Mouse (Mus musculus): Measurements from ENCODE around the gene Frg2f1. TPM values are rescaled to one million over a fixed set of nuclear protein-coding genes. Genes with fewer than 3 reads are reported as not detected.
"Not testable (repeated sequence)": the region's sequence is repeated elsewhere in the genome, so short reads cannot be mapped to it uniquely, and the experiment has no call there.

Frg2f1 gene
- polyA plus RNA-seq, 1 experiment from 2014 or later = 3.2 TPM

DNA sequence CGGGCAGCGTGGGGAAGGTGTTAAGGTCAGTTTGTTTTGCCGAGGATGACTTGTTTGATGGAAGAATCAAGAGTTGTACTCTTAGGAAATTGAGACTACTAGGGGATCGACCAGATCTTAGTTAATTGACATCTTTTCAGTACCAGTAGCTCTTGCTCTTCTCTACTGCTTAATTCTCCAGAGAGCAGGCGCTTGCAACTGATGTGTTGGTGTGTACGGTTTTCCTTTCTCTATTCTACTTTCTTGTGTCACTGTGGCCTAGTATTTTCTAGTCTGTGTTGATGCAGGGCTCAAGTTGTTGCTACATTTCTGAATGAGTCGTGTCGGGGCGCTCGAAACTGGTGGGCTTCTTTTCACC is 1.2 kb upstream of the Frg2f1 start:
- Histone ChIP-seq H3K9me3 (replicated peaks; ENCODE audit: control insufficient read depth, low read length) (no peaks in the 10 kb centered on the region), H3K4me3 (replicated peaks; ENCODE audit: low read length) (peak overlapping the region; percentile 84), H3K27ac (ENCODE audit: low read length) (peak overlapping the region; percentile 97), H3K4me2 (ENCODE audit: low read depth, low read length) (peak overlapping the region; percentile 78), H3K36me3 (ENCODE audit: control insufficient read depth, insufficient read depth, low read length) (no peaks in the 10 kb centered on the region), H3K9ac (ENCODE audit: low read length) (peak overlapping the region; percentile 99), H3K27me3 (ENCODE audit: control insufficient read depth, insufficient read depth, low read length) (no peaks in the 10 kb centered on the region), H3K4me1 (ENCODE audit: control insufficient read depth, insufficient read depth, low read length) (peaks cover 6% of the 10 kb centered on the region)
- ATAC-seq (ENCODE audit: insufficient read depth, low FRiP score) = no peak
- 2% methylated on average over 10 of the region's 10 CpGs for WGBS

DNA sequence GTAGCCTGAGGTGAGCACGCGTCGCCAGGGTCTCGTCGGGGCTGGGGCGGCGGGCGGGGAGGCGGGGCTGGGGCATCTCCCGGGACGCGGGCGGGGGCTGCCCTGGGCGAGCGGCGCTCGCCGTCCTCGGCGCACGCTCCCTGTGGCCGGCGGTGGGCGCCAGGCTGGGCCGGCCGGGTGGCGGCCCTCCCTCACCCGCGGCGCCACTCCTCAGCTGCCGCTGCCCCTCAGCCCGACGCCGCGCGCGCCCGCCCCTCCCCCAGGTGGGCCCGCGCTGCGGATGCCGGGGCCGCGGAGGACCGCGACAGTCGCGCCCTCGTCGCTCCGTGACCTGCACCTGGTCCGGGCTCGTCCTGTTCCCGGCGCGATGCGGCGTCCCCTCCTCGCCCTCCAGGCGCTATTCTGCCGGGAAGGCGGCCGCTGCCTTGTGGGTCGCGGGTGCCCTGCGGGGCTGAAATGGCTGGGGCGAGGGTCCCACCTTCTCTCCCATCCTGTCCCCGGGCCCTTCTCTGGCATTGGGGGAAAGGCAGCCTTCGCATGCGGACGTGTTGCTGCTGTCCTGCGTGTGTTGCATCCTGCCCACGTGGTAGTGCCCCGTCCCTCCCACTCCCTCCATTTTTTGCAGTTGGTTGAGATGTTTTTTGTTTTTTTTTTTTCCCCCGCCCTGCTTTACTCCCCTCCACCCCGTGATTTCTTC is 655 bp upstream of the Frg2f1 start:
- under 1% methylated on average over 76 of the region's 76 CpGs for WGBS
- Histone ChIP-seq H3K4me1 (ENCODE audit: control insufficient read depth, insufficient read depth, low read length) (peaks cover 6% of the 10 kb centered on the region), H3K27me3 (ENCODE audit: control insufficient read depth, insufficient read depth, low read length) (no peaks in the 10 kb centered on the region), H3K4me3 (replicated peaks; ENCODE audit: low read length) (peak overlapping the region; percentile 84), H3K36me3 (ENCODE audit: control insufficient read depth, insufficient read depth, low read length) (no peaks in the 10 kb centered on the region), H3K9ac (ENCODE audit: low read length) (peak overlapping the region; percentile 99), H3K4me2 (ENCODE audit: low read depth, low read length) (peak overlapping the region; percentile 78), H3K9me3 (replicated peaks; ENCODE audit: control insufficient read depth, low read length) (no peaks in the 10 kb centered on the region), H3K27ac (ENCODE audit: low read length) (peak overlapping the region; percentile 97)
- ATAC-seq (ENCODE audit: insufficient read depth, low FRiP score) = peak; percentile 79

DNA sequence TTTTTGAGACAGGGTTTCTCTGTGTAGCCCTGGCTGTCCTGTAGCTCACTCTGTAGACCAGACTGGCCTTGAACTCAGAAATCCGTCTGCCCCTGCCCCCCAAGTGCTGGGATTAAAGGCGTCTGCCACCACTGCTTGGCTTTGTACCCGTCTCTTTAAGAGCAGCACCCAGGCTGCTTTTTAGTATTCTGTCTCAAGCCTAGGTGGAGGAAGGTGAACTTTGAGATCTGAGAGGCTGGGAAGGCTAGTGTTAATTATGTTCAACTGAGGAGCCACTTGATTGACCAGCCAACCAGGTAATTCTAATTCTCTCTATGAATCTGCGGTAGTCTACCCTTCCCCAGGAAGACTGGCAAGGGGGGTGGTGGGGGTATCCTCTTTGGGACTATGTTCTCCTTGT is 1.9 kb downstream of the Frg2f1 start:
- no peaks in the 10 kb centered on the region for H3K27me3 ChIP-seq (ENCODE audit: control insufficient read depth, insufficient read depth, low read length)
- no peak overlapping the region for H3K27ac ChIP-seq (ENCODE audit: low read length)
- peaks cover 6% of the 10 kb centered on the region for H3K4me1 ChIP-seq (ENCODE audit: control insufficient read depth, insufficient read depth, low read length)
- no peak overlapping the region for H3K4me2 ChIP-seq (ENCODE audit: low read depth, low read length)
- no peak overlapping the region for H3K9ac ChIP-seq (ENCODE audit: low read length)
- H3K4me3 ChIP-seq (replicated peaks; ENCODE audit: low read length) = no peak overlapping the region
- ATAC-seq (ENCODE audit: insufficient read depth, low FRiP score) = no peak
- 87% methylated on average over 4 of the region's 4 CpGs for WGBS
- H3K9me3 ChIP-seq (replicated peaks; ENCODE audit: control insufficient read depth, low read length) = no peaks in the 10 kb centered on the region
- H3K36me3 ChIP-seq (ENCODE audit: control insufficient read depth, insufficient read depth, low read length) = no peaks in the 10 kb centered on the region

GRCm38 (mm10) chr4:119536615-119537014 is 2.7 kb downstream of the Frg2f1 start, which contains the start of gene Foxj3:
Gene Foxj3, plus strand, starts transcription at chr4:119537004.
- WGBS = 82% methylated on average over 4 of the region's 4 CpGs

GRCm38 (mm10) chr4:119535103-119535502 is 4.2 kb downstream of the Frg2f1 start:
- Histone ChIP-seq H3K27me3 (ENCODE audit: control insufficient read depth, insufficient read depth, low read length) (no peaks in the 10 kb centered on the region), H3K4me3 (replicated peaks; ENCODE audit: low read length) (no peak overlapping the region), H3K36me3 (ENCODE audit: control insufficient read depth, insufficient read depth, low read length) (no peaks in the 10 kb centered on the region), H3K27ac (ENCODE audit: low read length) (no peak overlapping the region), H3K4me2 (ENCODE audit: low read depth, low read length) (no peak overlapping the region), H3K9ac (ENCODE audit: low read length) (no peak overlapping the region), H3K4me1 (ENCODE audit: control insufficient read depth, insufficient read depth, low read length) (no peaks in the 10 kb centered on the region), H3K9me3 (replicated peaks; ENCODE audit: control insufficient read depth, low read length) (no peaks in the 10 kb centered on the region)
- 27% methylated on average over 4 of the region's 4 CpGs for WGBS
- ATAC-seq (ENCODE audit: insufficient read depth, low FRiP score) = no peak

More at GRCm38 (mm10) chr4:119536615-119537014, 2.7 kb downstream of the Frg2f1 start, which contains the start of gene Foxj3:
- not testable (repeated sequence) for H3K4me3 ChIP-seq (replicated peaks; ENCODE audit: low read length); H3K36me3 ChIP-seq (ENCODE audit: control insufficient read depth, insufficient read depth, low read length); H3K9me3 ChIP-seq (replicated peaks; ENCODE audit: control insufficient read depth, low read length); H3K4me1 ChIP-seq (ENCODE audit: control insufficient read depth, insufficient read depth, low read length); H3K27ac ChIP-seq (ENCODE audit: low read length); H3K27me3 ChIP-seq (ENCODE audit: control insufficient read depth, insufficient read depth, low read length); H3K9ac ChIP-seq (ENCODE audit: low read length); ATAC-seq (ENCODE audit: insufficient read depth, low FRiP score); H3K4me2 ChIP-seq (ENCODE audit: low read depth, low read length)

- Histone ChIP-seq H3K9ac (ENCODE audit: low read length) (no peak overlapping the region), H3K36me3 (ENCODE audit: control insufficient read depth, insufficient read depth, low read length) (no peaks in the 10 kb centered on the region), H3K4me1 (ENCODE audit: control insufficient read depth, insufficient read depth, low read length) (no peaks in the 10 kb centered on the region), H3K27ac (ENCODE audit: low read length) (no peak overlapping the region), H3K4me3 (replicated peaks; ENCODE audit: low read length) (no peak overlapping the region), H3K27me3 (ENCODE audit: control insufficient read depth, insufficient read depth, low read length) (no peaks in the 10 kb centered on the region), H3K9me3 (replicated peaks; ENCODE audit: control insufficient read depth, low read length) (no peaks in the 10 kb centered on the region), H3K4me2 (ENCODE audit: low read depth, low read length) (no peak overlapping the region)
- WGBS = 63% methylated on average over 2 of the region's 2 CpGs
- ATAC-seq (ENCODE audit: insufficient read depth, low FRiP score) = no peak
These were observed 7.5 kb downstream of the Frg2f1 start for GRCm38 (mm10) chr4:119531813-119532212.

GRCm38 (mm10) chr4:119526329-119526845 is 12.9 kb downstream of the Frg2f1 start:
- no peak for ATAC-seq (ENCODE audit: insufficient read depth, low FRiP score)
- no peak overlapping the region for H3K27ac ChIP-seq (ENCODE audit: low read length)
- H3K4me1 ChIP-seq (ENCODE audit: control insufficient read depth, insufficient read depth, low read length) = no peaks in the 10 kb centered on the region
- H3K4me2 ChIP-seq (ENCODE audit: low read depth, low read length) = no peak overlapping the region
- no peaks in the 10 kb centered on the region for H3K27me3 ChIP-seq (ENCODE audit: control insufficient read depth, insufficient read depth, low read length)
- no peaks in the 10 kb centered on the region for H3K9me3 ChIP-seq (replicated peaks; ENCODE audit: control insufficient read depth, low read length)
- no peaks in the 10 kb centered on the region for H3K36me3 ChIP-seq (ENCODE audit: control insufficient read depth, insufficient read depth, low read length)
- no peak overlapping the region for H3K9ac ChIP-seq (ENCODE audit: low read length)
- H3K4me3 ChIP-seq (replicated peaks; ENCODE audit: low read length) = no peak overlapping the region

- H3K27ac ChIP-seq (ENCODE audit: low read length) = no peak overlapping the region
- H3K4me1 ChIP-seq (ENCODE audit: control insufficient read depth, insufficient read depth, low read length) = no peaks in the 10 kb centered on the region
- WGBS = 89% methylated on average over 2 of the region's 2 CpGs
- no peak overlapping the region for H3K4me2 ChIP-seq (ENCODE audit: low read depth, low read length)
- no peak overlapping the region for H3K9ac ChIP-seq (ENCODE audit: low read length)
- H3K27me3 ChIP-seq (ENCODE audit: control insufficient read depth, insufficient read depth, low read length) = no peaks in the 10 kb centered on the region
- no peak overlapping the region for H3K4me3 ChIP-seq (replicated peaks; ENCODE audit: low read length)
- ATAC-seq (ENCODE audit: insufficient read depth, low FRiP score) = no peak
- H3K36me3 ChIP-seq (ENCODE audit: control insufficient read depth, insufficient read depth, low read length) = no peaks in the 10 kb centered on the region
- no peaks in the 10 kb centered on the region for H3K9me3 ChIP-seq (replicated peaks; ENCODE audit: control insufficient read depth, low read length)
These were observed 14.9 kb downstream of the Frg2f1 start for GRCm38 (mm10) chr4:119524466-119524865.

- no peak overlapping the region for H3K9ac ChIP-seq (ENCODE audit: low read length)
- no peaks in the 10 kb centered on the region for H3K9me3 ChIP-seq (replicated peaks; ENCODE audit: control insufficient read depth, low read length)
- no peak overlapping the region for H3K4me2 ChIP-seq (ENCODE audit: low read depth, low read length)
- no peaks in the 10 kb centered on the region for H3K27me3 ChIP-seq (ENCODE audit: control insufficient read depth, insufficient read depth, low read length)
- ATAC-seq (ENCODE audit: insufficient read depth, low FRiP score) = no peak
- no peak overlapping the region for H3K27ac ChIP-seq (ENCODE audit: low read length)
- 78% methylated on average over 1 of the region's 1 CpGs for WGBS
- no peaks in the 10 kb centered on the region for H3K36me3 ChIP-seq (ENCODE audit: control insufficient read depth, insufficient read depth, low read length)
- no peaks in the 10 kb centered on the region for H3K4me1 ChIP-seq (ENCODE audit: control insufficient read depth, insufficient read depth, low read length)
- H3K4me3 ChIP-seq (replicated peaks; ENCODE audit: low read length) = no peak overlapping the region
These were observed 15.3 kb downstream of the Frg2f1 start for GRCm38 (mm10) chr4:119524010-119524409.

Data from stomach, embryonic 16.5 days (tissue).